Mouse (Mus musculus) spleen, adult 18-20 months (tissue): ENCODE data around the gene Ech1.

Source experiments
- DNase-seq, 2 experiments: peaks; one replicate each; pipeline ENCODE4 v3.0.0; 2022; ENCODE audit warnings: mixed read lengths in 2 of 2

Ech1 gene

DNA sequence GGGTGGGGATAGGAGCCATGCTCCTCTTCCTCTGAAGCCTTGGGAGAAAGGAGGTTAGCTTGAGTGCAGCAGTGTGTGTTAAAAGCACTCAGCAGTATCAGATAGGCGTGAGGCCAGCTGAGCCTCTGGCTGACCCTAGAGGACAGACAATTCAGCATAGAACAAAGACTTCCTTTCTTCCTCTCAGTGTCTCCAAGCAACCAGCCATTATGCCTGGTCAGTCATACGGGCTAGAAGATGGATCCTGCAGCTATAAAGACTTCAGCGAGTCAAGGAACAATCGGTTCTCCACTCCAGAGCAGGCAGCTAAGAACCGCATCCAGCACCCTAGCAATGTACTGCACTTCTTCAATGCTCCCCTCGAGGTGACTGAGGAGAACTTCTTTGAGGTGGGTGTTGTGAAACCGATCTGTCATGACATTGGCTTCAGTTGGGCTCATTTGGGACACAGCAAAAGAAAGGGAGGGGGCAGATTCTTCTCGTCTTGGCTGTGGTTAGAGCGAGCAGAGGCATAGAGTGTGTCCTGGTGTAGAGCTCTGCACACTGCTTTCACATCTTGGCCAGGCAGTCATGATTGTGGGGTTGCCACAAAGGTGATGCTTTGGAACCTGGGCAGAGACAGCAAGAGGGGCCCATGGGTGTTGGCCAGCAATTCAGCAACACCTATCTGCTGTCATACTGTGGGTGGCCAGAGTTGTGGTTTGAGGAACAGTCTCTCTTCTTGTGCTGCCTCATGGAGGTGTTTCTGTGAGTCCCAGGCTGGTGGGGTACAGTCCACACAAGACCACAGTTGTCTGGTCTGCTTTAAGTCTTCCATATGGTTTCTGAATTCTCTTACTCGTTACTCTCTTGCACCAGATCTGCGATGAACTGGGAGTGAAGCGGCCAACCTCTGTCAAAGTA is 4.4 kb upstream of the Ech1 start:
- no peak for DNase-seq

DNA sequence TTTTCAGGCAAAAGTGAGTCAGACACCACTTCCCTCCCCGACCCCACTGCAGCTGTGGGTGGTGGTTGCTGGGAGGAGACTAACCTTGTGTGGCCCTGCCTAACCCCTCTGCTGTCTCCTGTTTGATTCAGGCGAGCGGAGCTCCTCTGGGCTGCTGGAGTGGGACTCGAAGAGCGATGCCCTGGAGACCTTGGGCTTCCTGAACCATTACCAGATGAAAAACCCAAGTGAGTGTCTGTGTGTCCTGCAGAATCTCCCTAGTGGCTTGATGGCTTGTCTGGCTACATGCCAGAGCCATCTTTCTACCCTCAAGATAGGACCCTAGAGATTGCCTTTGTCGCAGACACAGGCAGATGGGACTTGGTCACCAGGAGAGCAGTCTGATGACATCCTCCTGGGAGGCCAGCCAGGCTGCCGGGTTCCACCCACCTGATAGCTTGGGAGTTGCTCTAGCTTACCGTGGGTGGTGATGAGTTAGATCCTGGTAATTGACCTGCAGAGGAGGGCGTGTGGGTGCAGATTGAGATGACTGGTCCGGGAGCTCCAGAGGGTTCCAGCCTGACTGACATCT is 3.7 kb upstream of the Ech1 start:
- DNase-seq, result no peak

DNA sequence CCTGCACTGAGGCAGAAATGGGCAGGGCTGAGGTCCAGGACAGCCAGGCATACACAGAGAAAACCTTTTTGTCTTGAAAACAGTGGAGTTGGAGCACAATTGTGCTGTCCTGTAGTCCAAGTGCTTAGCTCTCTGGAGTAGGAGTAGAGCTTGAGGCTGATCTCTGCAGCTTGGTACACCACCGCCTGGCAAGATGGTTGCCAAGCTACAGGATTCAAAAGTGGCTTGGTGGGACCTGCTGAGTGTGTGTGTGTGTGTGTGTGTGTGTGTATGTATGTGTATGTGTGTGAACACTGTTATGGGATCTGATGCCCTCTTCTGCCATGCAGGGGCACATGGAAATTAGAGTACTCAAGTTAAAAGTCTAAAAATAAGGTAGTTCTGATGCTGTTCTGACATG is 2.5 kb upstream of the Ech1 start:
- DNase-seq, result no peak

DNA sequence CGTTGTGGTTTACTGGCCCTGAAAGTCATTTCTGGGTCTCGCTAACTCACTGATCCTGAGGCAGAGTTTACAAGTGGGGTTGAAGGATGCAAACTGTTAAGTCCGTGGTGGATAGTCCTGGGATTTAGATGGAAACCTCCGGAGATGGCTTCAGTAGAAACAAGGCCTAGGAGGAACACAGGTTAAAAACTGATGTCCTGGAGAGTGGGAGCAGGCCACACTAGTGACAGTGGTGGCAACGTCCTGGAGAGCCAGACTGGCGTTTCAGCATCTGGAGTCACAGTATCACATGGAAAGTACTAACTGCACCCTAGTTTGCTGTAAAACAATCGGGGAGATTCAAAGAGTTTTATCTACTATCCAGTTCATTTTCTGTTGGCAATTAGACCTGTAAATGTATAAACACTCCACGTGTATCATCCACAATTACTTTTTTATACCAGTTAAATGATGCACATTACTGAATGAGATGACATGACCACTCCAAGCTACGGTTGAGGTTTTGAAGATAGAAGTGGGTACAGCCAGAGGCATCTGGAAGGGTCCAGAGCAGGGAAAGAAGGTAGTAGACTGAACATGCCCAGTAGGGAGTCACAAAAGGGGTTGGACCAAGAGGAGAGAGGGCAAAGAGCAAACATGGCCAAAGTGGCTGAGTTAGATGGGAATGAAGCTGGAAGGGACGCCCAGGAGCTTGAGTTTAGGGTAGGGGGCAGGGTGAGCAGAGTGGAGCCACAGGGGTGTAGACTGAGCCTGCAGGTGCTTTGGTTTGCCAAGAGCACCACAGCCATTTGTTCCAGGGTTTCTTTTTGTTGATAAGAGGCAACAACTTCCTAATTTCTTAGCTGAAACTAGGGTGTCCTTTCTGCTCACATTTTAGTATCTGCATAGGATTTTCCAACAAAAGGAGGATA is 1.8 kb upstream of the Ech1 start:
- DNase-seq, result no peak

DNA sequence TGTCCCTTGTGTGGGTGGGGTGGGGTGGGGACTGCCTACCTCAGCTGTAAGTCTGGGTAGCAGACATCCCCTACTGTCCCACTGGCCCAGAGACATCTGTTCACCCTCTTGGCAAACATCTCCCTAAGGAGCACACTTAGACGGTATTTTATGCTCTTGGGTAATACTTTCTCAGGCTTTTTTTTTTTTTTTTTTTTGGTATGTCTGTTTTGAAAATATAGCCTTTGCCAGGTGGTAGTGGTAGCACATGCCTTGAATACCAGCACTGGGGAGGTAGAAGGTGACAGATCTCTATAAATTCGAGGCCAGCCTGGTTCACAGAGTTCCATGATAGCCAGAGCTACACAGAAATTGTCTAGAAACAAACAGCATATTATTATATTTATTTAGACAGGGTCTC is 1.1 kb upstream of the Ech1 start:
- DNase-seq, result no peak

DNA sequence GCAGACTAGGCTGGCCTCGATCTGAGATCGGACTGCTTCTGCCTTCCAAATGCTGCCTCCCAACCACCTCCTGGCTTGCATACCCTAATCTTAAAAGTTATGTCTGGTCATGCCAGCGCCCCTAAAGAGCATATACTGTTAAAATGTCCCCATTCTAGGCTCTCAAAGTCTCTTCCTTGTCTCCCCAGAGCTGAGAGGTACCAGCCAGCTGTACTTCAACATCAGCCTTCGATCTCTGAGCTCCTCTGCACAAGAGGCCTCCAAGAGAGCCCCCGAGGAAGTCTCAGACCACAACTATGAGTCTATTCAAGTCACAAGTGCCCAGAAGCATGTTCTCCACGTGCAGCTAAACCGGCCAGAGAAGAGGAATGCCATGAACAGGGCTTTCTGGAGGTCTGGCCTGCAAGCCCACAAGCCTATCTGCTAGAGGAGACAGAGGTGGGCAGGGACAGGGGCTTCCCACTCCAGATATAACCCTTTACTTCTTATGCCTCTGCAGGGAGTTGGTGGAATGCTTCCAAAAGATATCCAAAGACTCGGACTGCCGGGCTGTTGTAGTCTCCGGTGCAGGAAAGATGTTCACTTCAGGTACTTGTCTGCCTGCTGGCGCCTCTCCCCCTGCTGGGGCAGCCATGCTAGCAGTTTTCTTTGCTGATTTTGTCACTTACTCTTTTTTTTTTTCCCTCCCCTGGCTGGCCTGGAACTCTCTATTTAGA is 827 bp downstream of the Ech1 start:
- DNase-seq, result no peak

DNA sequence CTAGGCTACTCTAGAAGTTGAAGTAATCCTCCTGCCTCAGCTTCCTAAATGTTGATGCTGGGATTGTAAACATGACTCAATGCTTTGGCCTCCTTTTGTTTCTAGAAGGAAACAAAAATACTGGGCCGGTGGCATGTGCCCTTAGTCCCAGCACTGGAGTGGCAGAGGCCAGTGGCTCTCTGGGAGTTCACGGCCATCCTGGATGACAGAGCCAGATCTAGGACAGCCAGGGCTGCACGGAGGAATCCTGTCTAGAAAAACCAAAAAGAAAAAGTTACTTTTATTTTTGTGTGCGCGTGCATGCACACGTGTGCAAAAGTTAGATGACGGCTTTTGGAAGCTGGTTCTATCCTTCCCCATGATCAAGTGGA is 1.4 kb downstream of the Ech1 start:
- no peak for DNase-seq

DNA sequence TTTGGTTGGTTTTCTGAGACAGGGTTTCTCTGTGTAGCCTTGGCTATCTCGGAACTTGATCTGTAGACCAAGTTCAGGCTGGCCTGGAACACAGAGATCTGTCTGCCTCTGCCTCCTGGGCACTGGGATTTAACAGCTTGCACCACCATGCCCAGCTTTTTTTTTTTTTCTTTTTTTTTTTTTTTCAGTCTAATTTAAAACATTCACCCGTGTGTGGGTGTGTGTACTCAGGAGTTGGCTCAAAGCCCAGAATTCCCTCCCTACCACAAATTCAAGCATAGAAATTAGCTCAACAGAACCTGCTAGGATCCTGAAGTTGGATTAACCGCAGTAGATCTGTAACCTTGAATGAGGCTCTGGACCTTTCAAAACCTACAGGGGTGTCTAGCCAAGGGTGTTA is 2.3 kb downstream of the Ech1 start:
- no peak for DNase-seq

DNA sequence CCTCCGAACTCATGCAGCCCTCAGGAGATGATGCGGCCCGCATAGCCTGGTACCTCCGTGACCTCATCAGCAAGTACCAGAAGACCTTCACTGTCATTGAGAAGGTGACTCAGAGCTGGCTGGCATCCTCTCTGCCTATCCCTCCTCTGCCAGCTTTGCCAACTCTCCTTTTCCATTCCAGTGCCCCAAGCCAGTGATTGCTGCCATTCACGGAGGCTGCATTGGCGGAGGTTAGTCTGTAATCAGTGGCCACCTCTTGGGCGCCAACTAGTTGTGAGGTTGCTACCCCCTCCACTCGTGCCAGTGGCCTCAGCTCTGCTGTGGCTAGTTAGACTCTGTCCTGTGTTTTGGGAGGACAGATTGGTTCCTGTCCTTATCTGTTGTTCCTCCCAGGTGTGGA is 4.8 kb downstream of the Ech1 start:
- DNase-seq, result no peak

DNA sequence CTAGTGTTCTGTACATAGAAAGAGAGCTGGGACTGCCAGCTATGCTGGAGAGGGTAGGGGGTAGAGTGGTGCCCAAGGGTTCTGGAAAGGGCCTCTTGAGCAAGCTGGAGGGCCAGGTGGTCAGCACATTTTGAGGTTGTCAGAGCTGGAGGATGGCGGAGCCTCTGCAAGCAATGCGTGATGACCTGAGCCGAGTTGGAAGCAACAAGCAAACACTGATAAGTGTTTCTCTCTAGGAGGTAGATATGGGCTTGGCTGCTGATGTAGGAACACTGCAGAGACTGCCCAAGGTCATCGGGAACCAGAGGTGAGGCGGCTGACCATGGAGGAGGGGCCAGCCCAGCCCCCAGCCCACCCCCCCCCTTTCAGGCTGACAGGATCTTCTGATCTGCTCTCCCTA is 6.0 kb downstream of the Ech1 start:
- DNase-seq, result no peak

DNA sequence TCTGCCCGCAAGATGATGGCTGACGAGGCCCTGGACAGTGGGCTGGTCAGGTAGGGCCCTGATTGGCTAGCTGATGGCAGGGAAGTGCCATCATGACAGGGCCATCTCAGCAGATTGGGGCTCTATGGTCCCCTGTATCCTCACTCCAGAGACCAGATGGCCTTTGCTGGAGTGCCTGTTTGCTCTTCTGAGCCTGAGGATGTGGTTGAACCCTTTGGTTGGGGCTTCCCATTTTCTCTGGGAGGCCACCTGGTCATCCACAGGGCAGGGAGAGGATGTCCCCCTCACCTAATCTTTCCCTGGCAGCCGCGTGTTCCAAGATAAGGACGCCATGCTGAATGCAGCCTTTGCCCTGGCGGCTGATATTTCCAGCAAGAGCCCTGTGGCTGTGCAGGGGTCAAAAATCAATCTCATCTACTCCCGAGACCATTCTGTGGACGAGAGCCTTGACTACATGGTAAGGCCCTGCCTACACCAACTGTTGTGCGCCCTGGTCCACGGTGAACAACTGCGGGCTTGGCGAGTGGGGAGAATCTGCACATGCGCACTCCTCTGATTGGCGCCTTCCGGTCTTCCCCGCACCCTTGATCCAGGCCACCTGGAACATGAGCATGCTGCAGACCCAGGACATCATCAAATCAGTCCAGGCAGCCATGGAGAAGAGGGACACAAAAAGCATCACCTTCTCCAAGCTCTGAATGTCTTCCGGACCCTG is 6.6 kb downstream of the Ech1 start:
- no peak for DNase-seq

DNA sequence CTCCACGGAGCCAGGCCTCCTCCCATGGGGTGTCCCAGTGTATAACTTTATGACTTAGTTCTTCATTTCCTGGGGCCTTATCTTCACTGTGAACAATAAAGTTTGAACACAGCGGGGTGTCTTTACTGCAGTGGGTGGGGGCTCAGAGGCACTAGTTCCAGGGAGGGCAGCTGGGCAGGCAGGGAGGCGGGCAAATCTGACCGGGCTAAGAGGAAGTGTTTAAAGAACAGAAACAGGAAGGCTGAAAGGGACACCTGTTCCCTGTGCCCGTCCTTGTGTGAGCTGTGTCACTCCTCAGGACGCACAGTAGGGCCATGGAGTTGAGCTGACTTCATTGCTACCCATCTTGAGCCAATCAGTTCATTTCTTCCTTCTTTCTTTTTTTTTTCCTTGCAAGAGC is 7.1 kb downstream of the Ech1 start:
- no peak for DNase-seq

DNA sequence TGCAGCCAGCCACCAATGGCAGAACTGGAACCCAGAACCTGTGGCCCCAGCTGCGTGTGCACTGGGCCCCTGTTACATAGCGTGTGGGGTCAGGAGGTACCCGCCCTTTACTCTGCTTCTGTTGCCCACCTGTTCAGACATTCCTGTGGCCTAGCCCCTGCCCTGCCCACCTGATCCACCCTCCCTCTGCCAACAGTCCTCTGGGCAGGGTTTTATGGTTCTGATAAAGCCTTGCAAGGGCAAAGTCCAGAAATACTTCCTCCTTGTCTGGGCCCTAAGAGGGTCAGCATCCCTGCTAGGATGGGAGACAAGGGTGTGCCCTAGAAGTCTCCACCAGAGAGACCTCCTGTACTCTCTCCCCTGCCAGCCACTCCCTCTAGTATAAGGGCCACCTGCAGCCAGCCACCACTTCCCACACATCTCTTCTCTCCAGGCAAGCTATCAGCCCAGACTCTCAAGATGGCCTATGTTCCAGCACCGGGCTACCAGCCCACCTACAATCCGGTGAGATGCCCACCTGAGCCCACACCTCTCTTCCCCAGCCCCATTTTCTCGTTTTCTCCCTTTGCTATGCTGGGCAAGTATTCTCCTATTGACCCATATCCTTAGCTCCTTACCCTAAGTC is 8.8 kb downstream of the Ech1 start, which contains the start of gene Lgals4:
Lgals4 (plus strand) TSS at position 132 of the 625 bp plus-strand sequence.
- DNase-seq, result no peak

DNA sequence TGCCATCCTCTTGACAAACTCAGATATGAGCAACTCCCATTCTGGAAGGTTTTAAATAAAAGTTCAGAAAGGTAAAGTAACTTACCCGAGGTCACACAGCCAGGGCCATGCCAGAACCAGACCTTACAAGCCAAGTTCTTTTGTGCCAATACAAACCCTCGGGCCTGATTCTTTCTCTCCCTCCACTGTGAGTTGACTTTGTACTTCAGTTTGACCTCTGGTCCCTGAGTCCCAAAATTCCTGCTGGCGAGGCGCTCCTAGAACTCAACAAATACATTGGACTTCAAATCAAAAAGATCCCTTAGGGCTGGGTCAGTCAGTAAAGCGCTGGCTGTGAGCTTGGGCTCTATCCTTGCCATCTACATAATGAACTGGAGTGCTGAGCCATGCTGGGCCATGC is 11.9 kb downstream of the Ech1 start:
- DNase-seq, result no peak

DNA sequence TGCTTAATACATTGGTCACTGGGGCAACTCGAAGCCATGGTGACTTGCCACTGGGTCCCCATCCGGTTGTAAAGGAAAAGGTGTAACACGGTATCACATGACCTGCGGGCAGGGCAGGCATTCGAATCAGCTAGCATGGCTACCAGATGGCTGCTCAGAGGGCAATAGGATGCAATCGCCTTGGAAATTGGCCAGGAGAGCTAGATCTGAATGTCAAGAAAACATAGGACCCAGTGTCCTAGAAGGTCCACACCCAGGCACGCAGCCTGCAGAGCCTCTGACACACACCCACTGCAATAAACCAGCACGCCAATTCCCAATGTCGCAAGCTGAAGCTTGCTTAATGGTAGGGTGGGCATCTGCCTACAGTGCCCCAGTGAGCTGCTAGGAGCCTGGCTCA is 13.3 kb downstream of the Ech1 start:
- no peak for DNase-seq

DNA sequence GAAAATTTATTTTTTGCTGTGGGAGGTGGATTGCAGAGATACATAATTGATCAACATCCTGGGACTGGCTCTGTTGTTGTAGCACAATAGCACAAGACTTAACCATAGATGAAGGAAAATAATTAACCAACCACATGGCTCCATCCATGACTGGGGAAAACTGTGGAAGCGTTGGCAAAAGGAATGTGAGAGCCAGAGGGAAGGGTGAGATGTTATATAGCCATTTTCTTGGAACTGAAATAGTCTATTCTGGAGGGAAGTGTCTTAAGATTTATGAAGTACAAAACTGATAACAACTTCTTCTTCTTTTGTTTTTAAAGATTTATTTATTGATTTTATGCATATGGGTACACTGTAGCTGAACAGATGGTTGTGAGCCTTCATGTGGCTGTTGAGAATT is 22.3 kb downstream of the Ech1 start:
- no peak for DNase-seq

DNA sequence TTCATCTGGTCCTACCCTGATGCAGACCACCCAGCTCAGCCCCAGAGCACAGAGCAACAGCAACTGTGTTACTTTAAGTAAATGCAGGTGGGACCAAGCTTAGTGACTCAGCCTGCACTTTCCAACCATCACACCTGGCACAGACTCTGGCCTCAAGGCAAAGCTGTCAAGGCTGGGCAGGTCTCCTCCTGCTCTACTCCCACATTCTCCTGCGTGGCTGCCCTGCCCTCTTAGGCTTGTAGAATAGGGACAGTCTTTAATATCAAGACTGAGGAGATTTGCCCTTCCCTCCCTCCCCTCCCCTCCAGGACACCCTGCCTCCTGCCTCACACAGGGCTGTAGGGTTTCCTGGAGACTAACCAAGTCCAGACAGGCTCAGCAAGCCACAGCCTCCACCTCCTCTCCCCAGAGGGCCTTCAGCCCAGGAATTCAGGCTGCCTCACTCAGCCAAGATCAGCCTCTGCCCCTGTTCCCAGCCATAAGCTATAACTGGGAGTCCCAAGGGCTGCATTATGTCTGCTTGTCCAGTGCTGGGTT is 24.8 kb downstream of the Ech1 start:
- DNase-seq, result no peak

DNA sequence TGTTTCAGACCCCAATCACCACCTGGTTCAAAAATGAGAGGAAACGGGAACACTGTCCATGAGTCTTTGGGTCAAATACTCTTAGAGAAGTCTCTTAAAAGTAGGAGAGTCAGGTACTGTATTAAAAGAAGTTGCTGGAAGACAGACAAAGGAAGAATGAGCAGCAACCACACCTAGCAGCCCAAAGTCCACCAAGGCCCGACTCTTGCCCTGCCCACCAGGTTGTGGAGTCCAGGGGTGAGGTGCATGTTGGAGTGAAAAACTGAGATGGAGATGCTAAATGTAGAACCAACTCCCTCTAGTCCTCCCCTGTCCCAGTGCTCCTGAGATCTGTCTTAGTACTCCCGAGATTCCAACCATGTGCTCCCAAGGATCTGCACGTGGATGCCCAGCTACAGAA is 25.6 kb downstream of the Ech1 start:
- no peak for DNase-seq

DNA sequence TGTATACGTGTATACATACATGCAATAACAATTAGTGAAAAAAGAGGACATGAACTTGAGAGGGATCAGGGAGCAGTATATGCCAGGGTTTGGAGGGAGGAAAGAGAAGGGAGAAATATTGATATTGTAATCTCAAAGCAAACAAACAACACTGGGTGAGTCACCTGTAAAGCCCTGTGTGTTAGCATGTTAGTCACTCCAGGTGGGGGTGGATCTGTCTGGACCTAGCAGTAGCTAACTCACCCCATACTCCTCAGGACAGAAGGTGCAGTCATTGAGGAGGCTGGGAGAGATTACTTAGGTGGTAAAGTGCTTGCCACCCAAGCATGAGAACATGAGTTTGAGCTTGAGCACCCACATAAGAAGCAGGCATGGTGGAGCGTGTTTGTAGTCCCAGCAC is 34.9 kb downstream of the Ech1 start:
- DNase-seq, result no peak

DNA sequence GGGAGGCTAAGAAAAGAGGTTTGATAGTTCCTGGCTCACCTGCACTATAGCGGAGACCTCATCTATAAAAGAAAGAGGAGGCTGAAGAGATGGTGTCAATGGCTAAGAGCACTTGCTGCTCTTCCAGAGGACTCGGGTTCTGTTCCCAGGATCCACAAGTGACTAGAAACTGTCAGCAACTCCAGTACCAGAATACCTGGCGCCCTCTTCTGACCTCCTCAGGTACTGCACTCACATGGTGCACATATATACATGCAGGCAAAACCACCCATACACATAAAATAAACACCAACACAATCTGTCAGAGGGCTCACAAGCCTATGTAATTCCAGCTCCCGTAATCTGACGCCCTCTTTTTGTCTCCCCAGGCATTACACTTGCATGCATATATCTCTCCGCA is 35.9 kb downstream of the Ech1 start:
- DNase-seq, result no peak

DNA sequence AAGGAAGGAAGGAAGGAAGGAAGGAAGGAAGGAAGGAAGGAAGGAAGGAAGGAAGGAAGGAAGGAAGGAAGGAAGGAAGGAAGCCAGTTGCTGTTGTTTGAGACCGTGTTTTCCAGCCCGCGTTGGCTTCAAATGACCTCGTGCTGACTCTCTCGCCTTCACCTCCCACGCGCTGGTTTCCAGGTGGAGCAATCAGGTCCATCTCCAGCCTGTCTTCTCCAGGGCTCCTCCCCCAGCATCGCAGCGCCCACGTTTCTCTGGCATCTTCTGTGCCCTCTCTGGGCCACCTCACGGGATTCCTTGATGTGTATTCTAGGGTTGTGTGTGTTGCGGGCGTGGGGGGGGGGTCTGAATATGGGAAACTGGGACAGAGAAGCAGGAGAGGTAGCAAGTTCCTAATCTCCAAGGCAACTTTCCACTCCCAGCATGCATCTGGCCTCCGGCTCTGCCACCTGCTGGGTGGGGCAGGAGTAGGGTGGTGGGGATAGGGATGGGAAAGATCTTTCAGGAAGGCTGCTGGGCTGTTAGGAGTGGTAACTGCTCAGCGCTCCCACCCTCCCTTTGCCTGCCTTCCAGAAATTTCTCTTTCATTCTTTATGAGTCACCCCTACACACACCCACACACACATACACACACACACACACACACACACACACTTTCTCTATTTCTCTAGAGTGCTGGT is 37.9 kb downstream of the Ech1 start:
- DNase-seq, result no peak
